Mouse (Mus musculus): ENCODE results near the gene Kcnab1.

DNA sequence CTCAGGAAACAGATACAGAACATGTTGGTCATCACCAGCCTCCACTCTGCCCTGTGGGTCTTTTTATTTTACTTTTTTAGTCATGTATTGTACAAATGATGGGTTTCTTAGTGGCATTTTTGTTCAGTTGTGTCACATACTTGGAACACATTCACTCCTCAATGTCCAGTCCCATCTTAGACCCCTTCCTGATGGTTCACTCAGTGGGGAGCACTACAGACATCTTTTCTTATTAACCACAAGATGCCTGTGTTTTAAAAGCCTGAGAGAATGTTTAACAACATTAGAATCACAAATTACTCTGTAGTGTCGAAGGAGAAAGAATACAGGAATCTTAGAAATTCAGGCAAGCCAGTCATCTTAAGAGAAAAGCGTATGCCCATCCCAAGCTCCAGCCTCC, 249.7 kb downstream of the Kcnab1 start:
- TF ChIP-seq CTCF (IDR thresholded peaks at IDR 0.05; ENCODE audit: low read depth) (no peak), EP300 (IDR thresholded peaks at IDR 0.05; ENCODE audit: low read depth) (no peak)

Measured in liver, postnatal 0 days (tissue).